Mouse (Mus musculus) bone marrow macrophage, adult 2 months (primary cell): ENCODE measurements around the gene Trim41.

ENCODE experiments used
- CTCF ChIP-seq: IDR thresholded peaks from 2 replicates; pipeline ENCODE4 v1.5.1; 2012; ENCODE audit warnings: low read depth, mild to moderate bottlenecking, low read length, moderate library complexity
- POLR2A ChIP-seq: IDR thresholded peaks from 2 replicates; pipeline ENCODE4 v1.6.1; 2012; ENCODE audit warnings: mild to moderate bottlenecking, low read depth, low read length, borderline replicate concordance

GRCm38 (mm10) chr11:48853474-48854180, 36.5 kb upstream of the Trim41 start:
- TF ChIP-seq POLR2A (no peak), CTCF (no peak)
